Mouse (Mus musculus) kidney, adult 8-10 months (tissue): ENCODE results near the gene Prr23a3.

Source experiments
- DNase-seq, 2 experiments: peaks; one replicate each; pipeline ENCODE4 v3.0.0; 2022

The Prr23a3 gene

GRCm38 (mm10) chr9:98864571-98864970 is at the start of gene Prr23a3:
Gene Prr23a3, plus strand, starts transcription at chr9:98864767.
- DNase-seq: no peak

GRCm38 (mm10) chr9:98816066-98816465 is 48.5 kb upstream of the Prr23a3 start:
- no peak for DNase-seq

DNA sequence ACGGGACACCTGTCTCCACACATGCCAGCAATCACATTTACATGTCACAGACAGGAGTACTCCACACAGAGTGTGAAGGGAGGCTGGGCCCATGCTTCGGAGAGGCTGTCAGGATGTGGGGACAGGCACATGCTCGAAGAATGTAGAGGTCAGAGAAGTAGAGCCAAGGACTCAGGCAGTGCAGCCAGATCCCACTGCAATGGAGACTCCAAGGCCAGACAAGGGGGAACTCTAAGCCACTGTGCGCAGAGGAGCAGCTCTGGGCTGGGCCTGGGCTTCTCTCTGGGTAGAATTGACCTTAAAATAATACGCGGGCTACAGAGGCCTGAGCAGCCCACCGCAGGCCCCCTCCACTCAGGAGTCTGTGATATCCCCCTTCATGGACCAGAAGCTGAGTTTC is 47.0 kb upstream of the Prr23a3 start:
- no peak for DNase-seq

GRCm38 (mm10) chr9:98818971-98819370 is 45.6 kb upstream of the Prr23a3 start:
- DNase-seq: no peak

DNA sequence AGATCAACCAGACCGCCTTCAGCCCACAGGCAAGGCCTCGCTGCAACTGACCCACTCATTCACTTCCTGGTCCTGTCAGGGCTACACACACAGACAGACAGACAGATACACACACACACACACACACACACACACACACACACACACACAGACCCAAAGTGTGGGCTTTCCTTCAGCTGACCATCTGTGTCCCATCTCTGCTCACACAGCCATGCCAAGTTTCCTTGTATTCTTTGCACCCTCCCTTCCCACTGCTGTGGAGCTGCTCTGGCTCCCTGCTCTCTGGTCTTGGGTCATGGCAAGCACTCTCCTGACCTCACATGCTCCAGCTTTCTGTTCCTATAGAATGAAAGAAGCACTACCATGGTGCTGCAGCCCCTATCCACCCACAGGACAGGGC is 45.1 kb upstream of the Prr23a3 start:
- no peak for DNase-seq

- no peak for DNase-seq
Measured at GRCm38 (mm10) chr9:98820461-98820860, 44.1 kb upstream of the Prr23a3 start.

- DNase-seq: no peak
Measured at GRCm38 (mm10) chr9:98821067-98821466, 43.5 kb upstream of the Prr23a3 start.

DNA sequence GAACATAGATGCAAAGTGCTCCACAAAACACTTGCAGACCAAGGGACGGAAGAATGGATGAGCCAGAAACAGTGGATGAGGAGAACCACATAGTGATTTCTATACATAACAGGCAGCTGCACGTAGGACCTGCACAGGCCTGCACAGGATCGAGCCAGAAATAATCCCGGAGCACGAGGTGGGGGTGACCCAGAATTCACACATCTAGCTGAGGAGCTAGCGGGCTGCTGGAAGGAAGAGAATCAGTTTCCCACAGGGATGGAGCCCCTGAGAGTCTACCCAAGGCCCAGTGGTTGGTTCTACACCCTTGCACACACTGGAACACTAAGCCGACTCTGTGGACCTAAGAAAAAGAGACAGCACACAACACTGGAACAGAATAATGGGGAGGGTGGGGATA is 40.8 kb upstream of the Prr23a3 start:
- DNase-seq: no peak

GRCm38 (mm10) chr9:98829508-98829907 is 35.1 kb upstream of the Prr23a3 start:
- no peak for DNase-seq

DNA sequence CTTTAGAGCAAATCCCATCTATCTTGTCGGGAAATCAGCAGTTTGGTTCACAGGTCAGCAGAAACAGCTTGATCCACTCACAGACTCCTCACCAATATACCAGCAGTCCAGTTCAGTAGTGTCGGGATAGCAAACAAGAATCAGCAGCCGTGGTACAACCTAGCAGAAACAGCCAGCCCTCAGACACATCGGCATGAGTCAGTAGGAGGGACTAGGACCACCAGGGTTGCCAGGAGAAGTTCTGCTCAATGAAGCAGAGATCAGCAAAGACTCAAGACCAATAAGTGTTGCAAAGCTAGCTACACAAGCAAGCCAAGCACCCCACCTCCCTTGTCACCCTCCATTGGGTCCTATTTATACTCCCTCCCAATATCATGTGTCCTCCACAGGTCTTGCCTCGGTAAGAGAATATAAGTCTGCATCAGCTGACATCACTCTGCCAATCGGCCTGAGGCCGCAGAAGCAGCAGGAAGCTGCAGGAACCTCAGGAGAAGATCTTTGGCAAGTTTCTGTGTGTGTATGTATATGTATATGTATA is 27.0 kb upstream of the Prr23a3 start:
- no peak for DNase-seq

- no peak for DNase-seq
Measured at GRCm38 (mm10) chr9:98842117-98842516, 22.4 kb upstream of the Prr23a3 start, which contains the start of gene Prr23a1. Gene Prr23a1, plus strand, starts transcription at chr9:98842503.

GRCm38 (mm10) chr9:98856210-98856609 is 8.4 kb upstream of the Prr23a3 start, which contains the start of gene Prr23a2:
Gene Prr23a2, plus strand, starts transcription at chr9:98856494.
- DNase-seq: peak in 1 of 2 experiments; percentile 2

- peak in 1 of 2 experiments; percentile 2 for DNase-seq
Measured at GRCm38 (mm10) chr9:98863463-98863862, 1.1 kb upstream of the Prr23a3 start.

- no peak for DNase-seq
Measured at GRCm38 (mm10) chr9:98901486-98901885, 36.9 kb downstream of the Prr23a3 start.

DNA sequence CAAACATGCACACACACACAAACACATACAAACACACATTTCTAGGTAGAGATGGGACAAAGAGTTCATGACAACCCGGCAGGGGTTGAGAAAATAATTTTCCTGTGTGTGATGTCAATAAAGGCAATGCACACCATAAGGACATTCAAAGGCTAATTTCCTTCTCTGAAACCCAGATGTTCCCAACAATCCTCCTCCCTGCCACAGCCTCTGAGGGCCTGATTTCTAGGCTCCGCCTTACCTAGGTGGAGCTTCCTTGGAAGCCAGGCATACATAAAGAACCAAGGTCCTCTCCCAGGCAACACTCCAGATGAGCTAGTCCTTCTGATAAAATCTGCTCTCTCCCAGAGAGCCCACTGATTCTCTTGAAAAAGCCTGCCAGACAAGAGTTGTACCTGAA is 38.3 kb downstream of the Prr23a3 start, which contains the start of gene 7420426K07Rik:
Gene 7420426K07Rik, plus strand, starts transcription at position 301 of the 400 bp plus-strand sequence.
- DNase-seq: no peak
